Mouse (Mus musculus) liver, adult 2 months (tissue): Measurements from ENCODE around the gene Pak1. TPM values are rescaled to one million over a fixed set of nuclear protein-coding genes. Genes with fewer than 3 reads are reported as not detected.
A peak's percentile ranks its signal among the peaks of the same experiment; 100 is the strongest.

Source experiments
- DNase-seq: peaks from one replicate; pipeline ENCODE4 v3.0.0-alpha.2; 2011; ENCODE audit warnings: low read depth, low spot score; ENCODE audit errors: extremely low read depth
- H3K27ac ChIP-seq: fragments of 200-500 bp; replicated peaks from 2 replicates; pipeline ENCODE4 v1.5.1; 2012; ENCODE audit warnings: low read depth, mild to moderate bottlenecking, control low read depth, inconsistent platforms, low read length; ENCODE audit not compliant: insufficient read depth
- H3K27me3 ChIP-seq: fragments of 200-500 bp; 2 replicates; pipeline ENCODE4 v1.6.1; 2012; ENCODE audit warnings: mild to moderate bottlenecking, moderate library complexity, low read length, inconsistent platforms; ENCODE audit not compliant: control insufficient read depth, insufficient read depth
- H3K36me3 ChIP-seq: fragments of 200-500 bp; 2 replicates; pipeline ENCODE4 v1.6.1; 2012; ENCODE audit warnings: low read length, inconsistent platforms; ENCODE audit not compliant: control insufficient read depth, insufficient read depth
- H3K4me1 ChIP-seq: fragments of 200-500 bp; 2 replicates; pipeline ENCODE4 v1.6.1; 2011; ENCODE audit warnings: low read length; ENCODE audit not compliant: control insufficient read depth, insufficient read depth
- H3K4me3 ChIP-seq: fragments of 200-500 bp; 2 replicates; pipeline ENCODE4 v1.5.1; 2011; ENCODE audit warnings: low read depth, mild to moderate bottlenecking, control low read depth, low read length, moderate library complexity; ENCODE audit not compliant: insufficient read depth
- H3K79me2 ChIP-seq: fragments of 200-500 bp; 2 replicates; pipeline ENCODE4 v1.6.1; 2012; ENCODE audit warnings: inconsistent platforms, mild to moderate bottlenecking, low read length, moderate library complexity; ENCODE audit not compliant: control insufficient read depth, insufficient read depth
- H3K9ac ChIP-seq: fragments of 200-500 bp; 2 replicates; pipeline ENCODE4 v1.6.1; 2012; ENCODE audit warnings: low read depth, mild to moderate bottlenecking, control low read depth, inconsistent platforms, low read length
- CTCF ChIP-seq: fragments of 200-500 bp; IDR thresholded peaks from 2 replicates; pipeline ENCODE4 v1.5.1; 2011; ENCODE audit warnings: low read depth, low read length, control low read depth
- POLR2A ChIP-seq: fragments of 200-500 bp; IDR thresholded peaks from 2 replicates; pipeline ENCODE4 v1.6.1; 2011; ENCODE audit warnings: low read length, control low read depth; ENCODE audit not compliant: insufficient read depth; ENCODE audit errors: extremely low read depth
- WGBS: fragments of 180-500 bp; shearing (Covaris S2); methylation state at CpG from one replicate; pipeline ENCODE4 v1.1.7; 2018; 5-methylcytosine and 5-hydroxymethylcytosine counted together
- polyA plus RNA-seq: library from polyadenylated mRNA; depleted of rRNA; stranded (reverse); fragments of >200 nt; gene quantifications from 2 replicates; pipeline ENCODE4 v1.2.3, GENCODE M21; 2012
- total RNA-seq: library from RNA; depleted of rRNA; stranded (reverse); fragments of >200 nt; gene quantifications from 2 replicates; pipeline ENCODE4 v1.2.3, GENCODE M21; 2014

Gene Pak1
- total and polyA plus RNA-seq, 2 experiments = 1.2 to 3.0 TPM

DNA sequence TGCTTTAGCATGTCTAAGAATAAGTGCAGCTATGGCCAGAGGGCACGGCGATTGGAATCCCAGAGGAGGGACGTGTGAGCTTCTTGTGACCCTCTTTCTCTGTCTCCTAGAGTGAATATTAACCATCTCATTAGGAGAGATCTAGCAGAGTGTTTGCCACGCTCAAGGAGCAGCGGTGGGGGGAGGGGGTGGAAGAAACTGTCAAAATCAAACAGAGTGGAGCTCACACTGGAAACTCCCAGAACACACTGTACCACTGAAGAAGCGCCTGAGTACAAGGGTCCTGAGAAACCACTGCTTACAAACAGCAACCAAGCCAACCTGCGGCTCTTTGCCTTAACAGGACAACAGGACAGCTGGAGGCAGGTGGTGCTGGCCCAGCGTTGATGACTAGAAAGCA, 6.8 kb upstream of the Pak1 start:
- whole genome bisulfite sequencing = 78% methylated on average over 8 of the region's 8 CpGs

DNA sequence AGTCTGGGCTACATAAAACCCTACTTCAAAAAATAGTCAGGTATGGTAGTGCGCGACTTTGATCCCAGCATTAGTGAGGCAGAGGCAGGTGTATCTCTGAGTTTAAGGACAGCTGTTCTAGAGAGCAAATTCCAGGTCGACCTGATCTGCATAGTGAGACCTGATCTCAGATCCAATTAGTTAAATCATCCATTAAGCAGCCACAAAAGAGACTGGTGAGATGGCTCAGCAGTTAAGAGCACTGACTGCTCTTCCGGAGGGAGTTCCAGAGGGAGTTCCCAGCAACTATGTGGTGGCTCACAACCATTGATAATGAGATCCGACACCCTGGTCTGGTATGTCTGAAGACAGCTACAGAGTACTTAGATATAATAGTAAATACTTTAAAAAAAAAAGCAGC, 4.8 kb upstream of the Pak1 start:
- no peak for TF ChIP-seq CTCF
- TF ChIP-seq POLR2A = no peak
- no peak overlapping the region for H3K4me3 ChIP-seq
- no peaks in the 10 kb centered on the region; the same call in 1 of the 2 replicates for H3K4me1 ChIP-seq
- DNase-seq = no peak
- no peaks in the 10 kb centered on the region for H3K36me3 ChIP-seq
- H3K27ac ChIP-seq = no peak overlapping the region
- 69% methylated on average over 5 of the region's 5 CpGs for WGBS
- H3K27me3 ChIP-seq = peaks cover 4% of the 10 kb centered on the region; the same call in 1 of the 2 replicates
- no peak overlapping the region for H3K9ac ChIP-seq
- H3K79me2 ChIP-seq = no peaks in the 10 kb centered on the region

More for the DNA sequence above, 6.8 kb upstream of the Pak1 start:
- no peak for DNase-seq
- Histone ChIP-seq H3K27me3 (no peaks in the 10 kb centered on the region), H3K4me1 (no peaks in the 10 kb centered on the region), H3K27ac (no peak overlapping the region), H3K9ac (no peak overlapping the region), H3K4me3 (no peak overlapping the region), H3K79me2 (no peaks in the 10 kb centered on the region), H3K36me3 (no peaks in the 10 kb centered on the region)
- no peak for TF ChIP-seq CTCF
- TF ChIP-seq POLR2A = no peak

DNA sequence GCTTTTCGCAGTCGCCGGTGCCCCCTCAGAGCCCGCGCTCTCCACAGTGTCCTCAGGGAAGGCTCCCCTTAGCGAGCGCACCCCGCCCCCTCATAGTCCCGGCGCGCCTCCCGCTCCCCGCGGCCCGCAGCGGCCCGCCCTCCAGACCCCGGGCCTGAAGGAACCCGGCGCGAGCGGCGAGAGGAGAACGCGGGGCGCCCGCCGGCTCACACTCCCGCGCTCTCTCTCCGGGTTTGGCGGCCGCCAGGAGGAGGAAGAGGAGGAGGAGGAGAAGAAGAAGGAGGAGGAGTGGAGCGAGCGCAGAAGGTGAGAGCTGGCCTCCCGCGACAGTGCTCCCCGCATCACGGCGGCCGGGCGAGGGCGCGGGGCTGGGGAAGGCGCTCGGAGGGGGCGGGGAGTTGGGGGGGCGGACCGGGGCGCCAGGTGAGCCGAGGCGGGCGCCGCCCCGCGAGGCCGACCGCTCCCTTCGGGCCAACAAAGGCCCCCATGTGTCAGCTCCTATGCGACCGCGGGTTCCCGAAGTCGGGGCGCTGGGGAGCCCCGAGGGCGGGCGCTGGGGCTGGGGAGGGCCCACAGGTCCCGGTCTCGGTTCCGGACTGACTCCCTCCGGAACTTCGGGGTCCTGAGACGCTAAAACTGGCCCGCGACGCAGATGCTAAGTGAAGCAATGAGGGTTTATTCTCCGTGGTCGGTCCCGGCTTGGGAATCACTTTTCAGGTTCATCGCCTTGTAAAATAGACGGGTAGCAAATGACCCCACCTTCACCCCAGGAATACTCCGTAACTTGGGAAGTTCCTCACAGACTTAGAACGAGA, 535 bp downstream of the Pak1 start:
- Histone ChIP-seq H3K9ac (peak overlapping the region; percentile 68), H3K4me3 (peak overlapping the region; percentile 81), H3K27ac (no peak overlapping the region), H3K36me3 (no peaks in the 10 kb centered on the region), H3K4me1 (peaks cover 2% of the 10 kb centered on the region; the same call in 1 of the 2 replicates), H3K79me2 (no peaks in the 10 kb centered on the region), H3K27me3 (peaks cover 10% of the 10 kb centered on the region)
- no peak for TF ChIP-seq POLR2A
- no peak for TF ChIP-seq CTCF
- DNase-seq = no peak
- WGBS = 3% methylated on average over 66 of the region's 84 CpGs

GRCm38 (mm10) chr7:97790272-97790671, 1.9 kb downstream of the Pak1 start:
- Histone ChIP-seq H3K4me1 (peaks cover 2% of the 10 kb centered on the region; the same call in 1 of the 2 replicates), H3K36me3 (no peaks in the 10 kb centered on the region), H3K27ac (no peak overlapping the region), H3K79me2 (no peaks in the 10 kb centered on the region), H3K9ac (no peak overlapping the region), H3K27me3 (peaks cover 10% of the 10 kb centered on the region), H3K4me3 (no peak overlapping the region)
- no peak for DNase-seq
- WGBS = 51% methylated on average over 2 of the region's 2 CpGs
- no peak for TF ChIP-seq POLR2A
- no peak for TF ChIP-seq CTCF

GRCm38 (mm10) chr7:97792324-97792723, 4.0 kb downstream of the Pak1 start:
- DNase-seq = no peak
- H3K4me3 ChIP-seq = no peak overlapping the region
- H3K9ac ChIP-seq = no peak overlapping the region
- peaks cover 2% of the 10 kb centered on the region; the same call in 1 of the 2 replicates for H3K4me1 ChIP-seq
- H3K27ac ChIP-seq = no peak overlapping the region
- no peaks in the 10 kb centered on the region for H3K36me3 ChIP-seq
- H3K79me2 ChIP-seq = no peaks in the 10 kb centered on the region
- H3K27me3 ChIP-seq = peaks cover 10% of the 10 kb centered on the region
- TF ChIP-seq CTCF = no peak
- no peak for TF ChIP-seq POLR2A
- 57% methylated on average over 2 of the region's 2 CpGs for WGBS

DNA sequence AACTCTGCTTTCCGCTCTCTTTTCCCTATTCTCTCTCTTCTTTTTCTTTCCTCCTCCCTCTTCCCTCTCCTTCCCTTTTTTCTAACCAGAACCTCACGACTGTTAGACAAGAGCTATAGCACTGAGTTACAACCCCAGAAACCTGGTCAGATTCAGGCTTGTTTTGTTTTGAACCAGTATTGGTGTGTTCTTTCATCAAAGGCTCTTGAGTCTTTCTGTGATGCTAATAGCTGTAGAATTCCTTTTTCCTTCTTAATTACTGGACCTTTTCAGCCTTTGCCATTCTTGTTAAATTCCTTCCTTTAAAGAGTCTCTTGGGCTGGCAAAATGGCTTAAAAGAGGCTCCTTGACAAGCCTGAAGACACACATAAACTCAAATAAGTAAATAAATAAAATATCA, 14.8 kb downstream of the Pak1 start:
- Histone ChIP-seq H3K36me3 (no peaks in the 10 kb centered on the region), H3K4me1 (no peaks in the 10 kb centered on the region), H3K9ac (no peak overlapping the region), H3K27me3 (no peaks in the 10 kb centered on the region), H3K79me2 (no peaks in the 10 kb centered on the region), H3K4me3 (no peak overlapping the region), H3K27ac (no peak overlapping the region)
- TF ChIP-seq POLR2A = no peak
- no peak for DNase-seq
- WGBS = 94% methylated on average over 2 of the region's 2 CpGs
